Mouse (Mus musculus): Measurements from ENCODE around the gene Endod1.

DNA sequence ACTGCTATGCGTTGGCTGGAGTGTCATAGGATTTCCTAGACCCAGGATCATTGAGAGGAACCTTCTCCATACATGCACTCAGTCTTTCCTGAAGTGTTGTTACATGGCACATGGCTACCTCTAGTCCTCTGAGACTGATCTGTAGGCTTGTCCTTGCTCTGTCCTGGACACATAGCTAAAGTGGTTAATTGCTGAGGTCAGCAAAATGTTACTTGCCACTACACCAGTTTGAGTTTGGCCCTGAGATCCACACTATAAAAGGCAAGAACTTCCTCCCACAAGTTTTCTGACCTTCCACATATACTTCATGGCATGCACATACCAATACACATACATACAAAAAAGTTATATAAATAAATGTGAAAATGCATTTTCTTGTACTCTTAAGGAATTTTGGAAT lies 64.7 kb downstream of the Endod1 start:
- TF ChIP-seq CTCF (IDR thresholded peaks at IDR 0.05; ENCODE audit: low read depth) (no peak), EP300 (IDR thresholded peaks at IDR 0.05; ENCODE audit: low read depth) (no peak)

All from heart, postnatal 0 days (tissue).